Mouse (Mus musculus) MEL (cell line): ENCODE measurements around the gene Trim56.

ENCODE experiments used
- CTCF ChIP-seq, 3 experiments: IDR thresholded peaks in 2 of 3; conservative IDR thresholded peaks in 1 of 3; 2 replicates each; pipeline ENCODE4 v1.5.1; 2011 to 2012; ENCODE audit warnings: low read length in 3 of 3, low read depth in 2 of 3, mild to moderate bottlenecking in 2 of 3, improper control_type of control experiment in 1 of 3, inconsistent platforms in 1 of 3, mixed read lengths in 1 of 3, moderate library complexity in 1 of 3; ENCODE audit not compliant: control insufficient read depth in 1 of 3, insufficient read depth in 1 of 3, poor library complexity in 1 of 3, severe bottlenecking in 1 of 3
- GATA1 ChIP-seq: IDR thresholded peaks from 2 replicates; pipeline ENCODE4 v1.6.1; 2011; ENCODE audit warnings: low read depth, low read length, improper control_type of control experiment
- MEF2A ChIP-seq: IDR thresholded peaks from 2 replicates; pipeline ENCODE4 v1.6.1; 2014; ENCODE audit warnings: low read depth, mild to moderate bottlenecking, inconsistent platforms, low read length, improper control_type of control experiment; ENCODE audit not compliant: poor library complexity, insufficient replicate concordance, severe bottlenecking; ENCODE audit errors: extremely low read depth
- SIN3A ChIP-seq: IDR thresholded peaks from 2 replicates; pipeline ENCODE4 v1.6.1; 2012; ENCODE audit warnings: low read length, improper control_type of control experiment, inconsistent platforms
- ZKSCAN1 ChIP-seq: IDR thresholded peaks from 2 replicates; pipeline ENCODE4 v1.6.1; 2012; ENCODE audit warnings: low read depth, mild to moderate bottlenecking, inconsistent platforms, low read length, improper control_type of control experiment, moderate library complexity
- ZNF384 ChIP-seq: IDR thresholded peaks from 2 replicates; pipeline ENCODE4 v1.6.1; 2012; ENCODE audit warnings: low read depth, mild to moderate bottlenecking, inconsistent platforms, low read length, improper control_type of control experiment

DNA sequence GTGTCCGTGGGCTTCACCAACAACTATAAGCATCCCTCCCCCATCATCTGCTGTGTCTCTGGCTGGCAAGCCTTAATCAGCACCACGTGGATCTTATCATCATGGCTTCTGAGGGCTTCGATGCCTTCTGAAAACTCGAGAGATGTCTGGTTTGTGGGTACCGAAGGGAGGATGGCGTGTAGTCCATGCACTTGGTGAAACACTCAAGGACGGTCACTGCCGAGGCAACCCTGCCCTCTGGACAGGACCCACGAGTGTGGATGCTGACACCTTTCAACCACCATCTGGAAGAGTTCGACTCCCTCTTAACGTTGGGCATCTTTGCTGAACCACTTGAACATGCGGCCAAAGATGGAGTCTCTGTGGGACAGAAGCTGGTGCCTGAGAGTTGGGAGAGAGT is 5.1 kb downstream of the Trim56 start:
- no peak for TF ChIP-seq SIN3A
- no peak for TF ChIP-seq CTCF (IDR thresholded peaks at IDR 0.05 in 2 of 3, conservative IDR thresholded peaks at IDR 0.05 in 1 of 3; ENCODE audit: control insufficient read depth in 1 of 3, insufficient read depth in 1 of 3, low read depth in 2 of 3, low read length in 3 of 3, poor library complexity in 1 of 3, severe bottlenecking in 1 of 3)
- TF ChIP-seq ZKSCAN1: no peak
- no peak for TF ChIP-seq ZNF384
- TF ChIP-seq GATA1: no peak
- TF ChIP-seq MEF2A: no peak
